Mouse (Mus musculus) gastrocnemius, adult 2 months (tissue): ENCODE measurements around the gene Smbd1. TPM values are rescaled to one million over a fixed set of nuclear protein-coding genes. Genes with fewer than 3 reads are reported as not detected.

ENCODE experiments used
- DNase-seq: peaks from one replicate; pipeline ENCODE4 v3.0.0; 2022
- H3K27ac ChIP-seq: fragments of 200-600 bp; 2 replicates; pipeline ENCODE4 v1.8.1; 2022; ENCODE audit warnings: mild to moderate bottlenecking
- H3K4me3 ChIP-seq: fragments of 200-600 bp; 2 replicates; pipeline ENCODE4 v1.8.1; 2022; ENCODE audit warnings: mild to moderate bottlenecking, moderate library complexity
- CTCF ChIP-seq: fragments of 200-600 bp; IDR thresholded peaks from 2 replicates; pipeline ENCODE4 v1.8.1; 2022; ENCODE audit warnings: antibody characterized with exemption, mild to moderate bottlenecking, moderate library complexity
- intact Hi-C: fragments of 180-260 bp; cut with DNase I; formaldehyde crosslinking; loops from one replicate; pipeline ENCODE4 v1.15.1; 2025
- total RNA-seq, 2 experiments: library from RNA; stranded (reverse); gene quantifications; 2 replicates each; pipeline ENCODE4 v1.2.3; 2021

Gene Smbd1
- total RNA-seq, 2 experiments from 2014 or later: not detected

DNA sequence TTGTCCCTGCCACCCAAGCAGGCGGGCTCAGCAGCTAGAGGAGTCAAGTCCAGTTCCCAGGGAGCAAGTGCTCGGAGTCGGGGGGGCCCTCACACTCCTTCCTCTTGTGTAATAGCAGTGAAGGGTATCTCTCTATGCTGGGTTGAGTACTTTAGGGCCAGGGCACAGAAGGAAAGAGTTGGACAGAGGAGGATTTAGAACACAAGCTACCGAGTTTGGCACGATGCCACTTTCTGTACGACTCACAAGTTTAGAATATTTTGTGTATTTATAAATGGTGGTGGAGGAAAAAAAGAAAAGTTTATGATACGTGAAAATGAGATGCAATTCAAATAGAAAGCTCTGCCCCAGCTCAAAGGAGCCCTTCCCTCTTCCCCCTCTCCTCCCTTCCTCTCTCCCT lies 5.1 kb downstream of the Smbd1 start:
- no peak overlapping the region for H3K4me3 ChIP-seq
- intact Hi-C loops: no loop called here
- peak overlapping the region; percentile 6; the same call in 1 of the 2 replicates for H3K27ac ChIP-seq
- no peak for DNase-seq
- TF ChIP-seq CTCF: no peak

DNA sequence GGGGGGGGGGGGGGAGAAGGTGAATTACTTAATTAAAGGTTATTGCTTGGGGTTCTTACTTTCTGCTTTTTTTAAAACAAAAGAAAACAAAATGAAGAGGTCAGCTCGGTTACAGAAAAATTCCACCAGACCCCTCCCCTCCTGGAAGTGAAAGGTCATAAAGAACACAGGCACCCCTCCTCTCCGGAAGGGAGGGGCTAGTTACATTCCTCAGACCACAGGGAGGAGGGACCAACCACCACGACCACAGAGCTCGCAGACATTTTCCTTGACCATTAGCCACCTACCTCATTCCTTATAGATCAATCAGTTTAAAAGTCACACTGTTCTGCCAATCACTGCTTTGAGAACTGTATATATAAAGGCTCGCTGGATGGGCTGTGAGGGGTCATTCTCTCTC lies 6.4 kb downstream of the Smbd1 start:
- intact Hi-C loops: no loop called here
- H3K27ac ChIP-seq: peak overlapping the region; percentile 80
- TF ChIP-seq CTCF: no peak
- H3K4me3 ChIP-seq: no peak overlapping the region
- DNase-seq: no peak

DNA sequence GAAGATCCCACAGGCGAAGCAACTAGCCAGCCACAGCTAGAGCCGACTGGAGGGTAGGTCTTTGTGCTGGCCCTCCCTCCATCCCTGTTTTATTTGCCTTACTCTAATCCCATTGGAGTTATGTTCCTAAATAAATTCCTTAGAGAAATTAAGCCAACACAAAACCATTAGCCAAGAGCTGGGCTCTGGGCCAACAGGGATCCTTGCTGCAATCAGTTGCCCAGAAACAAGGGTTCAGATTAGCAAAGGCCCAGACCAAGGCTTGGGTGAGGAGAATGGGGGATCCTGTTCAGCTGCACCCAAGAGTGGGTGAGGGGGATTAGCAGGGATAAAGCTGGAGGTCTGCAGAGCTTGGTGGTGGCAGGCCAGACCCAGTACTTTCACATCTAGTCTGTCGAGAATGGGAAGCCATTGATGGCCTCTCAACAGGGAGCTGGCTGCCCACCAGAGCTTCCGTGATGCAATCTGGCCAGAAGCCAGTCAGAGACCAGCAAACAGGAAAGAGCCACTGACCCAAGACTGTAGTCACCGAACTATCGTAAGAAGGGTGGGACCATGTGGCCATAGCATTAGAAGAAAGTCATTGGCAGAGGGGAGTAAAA lies 6.9 kb downstream of the Smbd1 start:
- intact Hi-C loops: no loop called here
- no peak for TF ChIP-seq CTCF
- peak; percentile 72 for DNase-seq
- H3K4me3 ChIP-seq: no peak overlapping the region
- peak overlapping the region; percentile 80 for H3K27ac ChIP-seq

DNA sequence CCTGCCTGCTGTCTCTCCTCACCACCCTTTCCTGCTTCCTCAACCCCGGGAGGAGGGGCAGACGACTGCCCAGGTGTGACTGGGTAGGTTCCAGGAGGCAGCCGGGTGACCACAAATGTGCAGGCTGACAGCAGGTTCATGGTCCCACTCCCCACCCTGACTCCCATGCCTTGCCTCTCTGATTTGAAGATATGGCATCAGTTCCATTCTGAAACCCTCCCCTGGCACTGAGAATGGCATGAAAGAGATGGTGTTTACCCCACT lies 12.9 kb downstream of the Smbd1 start, which contains the start of gene Muc20:
Muc20 (minus strand) TSS at position 10 of the 264 bp plus-strand sequence.
- H3K27ac ChIP-seq: no peak within 1 kb of the TSS
- no peak for TF ChIP-seq CTCF
- H3K4me3 ChIP-seq: no peak within 1 kb of the TSS
- intact Hi-C loops: no loop called here
- no peak for DNase-seq

DNA sequence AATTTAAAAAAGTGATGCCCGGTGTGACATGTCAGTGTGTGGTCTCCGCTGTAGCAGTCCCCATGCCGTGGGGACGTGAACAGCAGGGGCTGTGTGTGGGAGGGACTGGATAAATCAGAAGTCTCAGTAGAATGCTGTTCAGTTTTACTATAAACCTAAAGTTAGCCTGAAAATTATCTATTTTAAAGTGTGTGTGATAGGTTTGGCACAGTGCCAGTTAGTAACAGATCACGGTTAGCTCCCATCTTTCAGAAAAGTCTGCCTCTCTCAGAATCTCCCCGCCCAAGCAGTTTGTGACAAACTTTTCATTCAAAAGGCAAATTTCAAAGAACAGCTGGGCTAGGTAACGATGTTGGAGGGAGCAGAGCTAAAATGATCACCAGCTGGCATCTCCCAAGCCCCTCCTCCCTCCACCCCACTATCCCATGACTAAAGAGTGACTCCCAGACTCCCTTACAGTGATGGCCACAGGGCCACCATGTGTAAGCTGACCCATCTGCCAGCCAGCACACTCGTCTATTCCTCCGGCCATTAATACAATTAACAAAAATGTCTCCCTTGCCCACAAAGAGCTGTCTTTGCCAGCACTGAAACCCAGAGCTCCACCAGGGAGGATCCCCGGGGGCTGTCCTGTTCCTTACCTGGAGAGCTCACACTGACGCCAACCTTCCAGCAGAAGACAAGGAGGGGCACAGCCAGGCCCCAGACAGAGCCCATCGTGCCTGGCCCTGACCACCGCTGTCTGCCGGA lies 13.4 kb downstream of the Smbd1 start:
- Histone ChIP-seq H3K27ac (no peak overlapping the region), H3K4me3 (no peak overlapping the region)
- TF ChIP-seq CTCF: no peak
- intact Hi-C loops: no loop called here
- DNase-seq: no peak

DNA sequence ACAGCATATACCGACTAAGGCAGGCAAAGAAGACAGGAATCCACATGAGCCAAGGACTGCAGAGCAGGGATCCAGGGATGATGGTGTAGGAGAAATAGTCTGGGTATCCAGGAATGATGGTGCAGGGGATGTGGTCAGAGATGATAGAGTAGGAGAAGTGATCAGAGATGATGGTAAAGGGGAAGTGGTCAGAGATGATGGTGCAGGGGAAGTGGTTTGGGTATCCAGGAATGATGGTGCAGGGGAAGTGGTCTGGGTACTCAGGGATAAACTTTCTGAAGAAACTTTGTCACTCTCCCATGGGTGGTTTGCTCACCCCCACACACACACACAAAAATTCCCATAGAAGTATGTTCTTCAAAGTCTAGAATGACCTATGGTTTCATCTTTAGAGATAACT lies 15.1 kb downstream of the Smbd1 start:
- Histone ChIP-seq H3K4me3 (no peak overlapping the region), H3K27ac (no peak overlapping the region)
- no peak for DNase-seq
- TF ChIP-seq CTCF: no peak
- intact Hi-C loops: no loop called here

DNA sequence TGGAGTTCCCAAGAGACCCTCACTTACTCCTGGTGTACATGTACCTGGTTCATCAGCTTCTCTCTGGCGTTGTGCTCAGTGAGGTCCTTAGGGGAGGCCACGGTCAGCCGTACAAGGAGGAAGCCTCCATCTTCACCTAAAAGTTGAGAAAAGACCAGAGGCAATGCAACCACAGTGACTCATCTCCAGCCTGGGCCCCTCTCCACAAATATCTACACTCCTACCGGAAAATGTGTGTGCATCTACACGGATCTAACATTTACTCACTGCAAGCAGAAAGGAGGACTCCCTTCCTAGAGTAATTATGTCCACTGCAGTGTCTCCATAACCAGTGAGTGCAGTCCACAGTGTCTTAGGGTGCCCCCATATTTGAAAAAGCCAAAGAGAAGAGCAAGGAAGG lies 20.2 kb downstream of the Smbd1 start:
- intact Hi-C loops: no loop called here
- DNase-seq: no peak
- no peak overlapping the region for H3K4me3 ChIP-seq
- no peak overlapping the region for H3K27ac ChIP-seq
- TF ChIP-seq CTCF: no peak

DNA sequence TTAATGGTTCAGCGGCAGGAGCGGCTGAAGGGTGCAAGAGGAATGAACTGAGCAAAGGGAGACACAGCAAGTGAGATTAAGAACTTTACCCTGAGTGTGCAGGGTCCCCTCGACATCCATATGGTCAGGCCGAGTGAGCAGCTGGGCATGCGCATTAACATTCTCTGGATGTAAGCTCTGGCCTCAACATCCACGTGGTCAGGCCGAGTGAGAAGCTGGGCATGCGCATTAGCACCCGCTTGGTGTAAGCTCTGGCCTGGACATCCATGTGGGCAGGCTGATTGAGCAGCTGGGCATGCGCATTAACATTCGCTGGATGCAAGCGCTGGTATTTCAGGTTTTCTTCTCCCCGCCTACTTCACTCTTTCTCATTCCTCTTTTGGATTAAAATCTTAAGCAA lies 25.4 kb downstream of the Smbd1 start:
- Histone ChIP-seq H3K4me3 (no peak overlapping the region), H3K27ac (no peak overlapping the region)
- TF ChIP-seq CTCF: no peak
- intact Hi-C loops: no loop called here
- no peak for DNase-seq

DNA sequence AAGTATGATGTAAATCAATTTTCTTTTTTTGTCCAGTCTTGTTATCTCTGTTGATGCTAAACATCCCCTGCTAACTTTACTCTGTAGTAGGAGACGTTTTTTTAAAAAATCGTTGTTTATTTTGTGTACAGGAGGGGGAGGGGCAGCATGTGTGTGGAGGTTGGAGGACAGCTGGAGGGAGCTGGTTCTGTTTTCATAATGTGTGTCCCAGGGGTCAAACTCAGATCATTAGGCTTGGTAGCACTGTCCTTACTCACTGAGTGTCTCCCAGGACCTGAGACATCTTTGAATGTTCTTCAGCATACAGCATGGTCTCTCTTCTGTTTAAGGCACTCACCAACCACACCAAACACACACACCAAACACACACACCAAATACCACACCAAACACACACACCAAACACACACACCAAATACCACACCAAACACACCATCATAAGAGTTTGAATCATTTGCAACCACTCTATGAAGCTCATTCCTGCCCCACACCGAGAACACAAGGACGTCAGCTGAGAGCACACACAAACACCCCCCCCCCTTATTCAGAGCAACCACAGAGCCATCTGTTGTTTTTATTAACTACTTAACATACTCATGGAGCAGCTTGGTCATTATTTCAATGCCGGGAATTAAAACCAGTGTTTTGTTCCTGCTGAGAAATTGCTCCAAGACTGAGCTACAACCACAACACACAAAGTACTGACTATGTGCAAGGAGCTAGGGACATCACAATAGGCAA lies 26.8 kb downstream of the Smbd1 start:
- no peak for DNase-seq

DNA sequence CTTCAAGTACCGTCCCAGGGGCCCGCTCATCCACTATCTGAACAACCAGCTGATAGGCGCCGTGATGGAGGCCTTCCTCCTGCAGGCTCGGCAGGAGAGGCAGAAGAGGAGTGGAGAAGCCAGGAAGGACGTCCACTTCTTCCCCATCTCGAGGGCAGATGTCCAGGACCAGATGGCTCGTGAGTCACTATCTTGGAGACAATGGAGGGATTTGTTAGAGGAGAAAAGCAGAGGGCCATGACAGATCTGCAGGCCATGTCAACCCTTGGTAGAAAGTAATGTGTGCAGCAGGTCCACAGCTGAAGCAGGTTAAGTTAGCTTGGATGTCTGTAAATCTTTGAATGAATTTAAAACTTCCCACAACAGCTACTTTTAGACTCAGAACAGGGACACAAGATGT lies 31.3 kb downstream of the Smbd1 start:
- TF ChIP-seq CTCF: no peak
- H3K4me3 ChIP-seq: no peak overlapping the region
- intact Hi-C loops: no loop called here
- no peak overlapping the region for H3K27ac ChIP-seq
- no peak for DNase-seq

More for the DNA sequence above, 26.8 kb downstream of the Smbd1 start:
- intact Hi-C loops: no loop called here
- no peak for TF ChIP-seq CTCF
- H3K27ac ChIP-seq: no peak overlapping the region
- H3K4me3 ChIP-seq: no peak overlapping the region

DNA sequence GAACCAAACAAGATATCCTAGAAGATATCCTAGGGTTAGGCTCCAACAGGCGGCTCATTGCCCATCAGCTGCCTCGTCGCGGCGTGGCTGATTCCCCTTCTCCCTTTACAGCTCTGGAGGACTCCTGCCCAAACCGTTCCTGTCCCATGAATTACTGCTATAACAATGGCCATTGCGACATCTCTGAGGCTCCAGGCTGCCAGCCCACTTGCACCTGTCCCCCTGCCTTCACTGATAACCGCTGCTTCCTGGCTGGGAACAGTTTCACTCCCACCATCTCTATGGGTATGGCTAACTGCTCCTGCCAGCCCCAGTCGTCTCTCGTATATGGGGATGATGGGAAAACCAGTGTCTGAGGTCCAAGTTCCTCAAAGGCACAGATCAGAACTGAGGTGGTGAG lies 33.6 kb downstream of the Smbd1 start:
- no peak overlapping the region for H3K27ac ChIP-seq
- H3K4me3 ChIP-seq: no peak overlapping the region
- no peak for TF ChIP-seq CTCF
- DNase-seq: no peak
- intact Hi-C loops: no loop called here

DNA sequence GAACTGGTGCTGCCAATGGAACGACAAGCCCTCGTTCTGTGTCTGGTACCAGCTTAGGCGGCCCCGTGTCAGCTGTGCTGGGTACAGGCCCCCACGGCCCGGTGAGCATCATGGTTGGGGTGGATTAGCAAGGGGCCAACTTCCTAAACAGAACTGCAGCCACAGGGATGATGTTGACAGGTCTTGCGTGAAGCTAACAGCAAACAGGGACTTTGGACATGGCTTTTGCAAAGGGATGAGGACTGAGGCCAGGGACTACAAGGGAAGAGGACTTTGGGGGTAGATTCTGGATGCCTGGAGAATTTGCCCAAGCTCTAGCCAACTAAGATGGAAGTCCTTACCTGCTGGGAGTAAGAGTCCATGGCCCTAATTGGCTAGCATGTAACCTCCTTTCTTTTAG lies 43.4 kb downstream of the Smbd1 start:
- DNase-seq: no peak
- TF ChIP-seq CTCF: no peak
- Histone ChIP-seq H3K4me3 (no peak overlapping the region), H3K27ac (no peak overlapping the region)
- intact Hi-C loops: no loop called here

DNA sequence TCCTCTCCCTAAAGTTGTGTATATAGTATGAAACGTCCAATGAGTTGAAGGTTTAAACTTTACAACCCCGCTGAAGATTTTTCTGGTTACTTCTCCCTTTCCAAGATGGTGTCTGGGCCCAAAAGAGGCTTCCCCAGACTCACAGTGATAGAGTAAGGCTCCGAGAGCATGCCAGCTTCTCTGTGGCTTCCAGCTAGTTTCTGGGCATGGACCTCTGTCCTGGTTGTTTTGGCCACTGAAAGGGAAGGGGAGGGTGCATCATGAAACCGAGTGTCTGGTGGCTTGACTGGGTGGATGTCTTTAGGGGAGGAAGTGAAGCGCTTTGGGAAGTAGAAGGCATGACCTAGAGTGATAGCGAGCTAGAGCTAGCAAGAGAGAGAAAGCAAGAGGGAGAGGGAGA lies 45.3 kb downstream of the Smbd1 start:
- H3K27ac ChIP-seq: no peak overlapping the region
- TF ChIP-seq CTCF: no peak
- DNase-seq: no peak
- intact Hi-C loops: no loop called here
- no peak overlapping the region for H3K4me3 ChIP-seq

DNA sequence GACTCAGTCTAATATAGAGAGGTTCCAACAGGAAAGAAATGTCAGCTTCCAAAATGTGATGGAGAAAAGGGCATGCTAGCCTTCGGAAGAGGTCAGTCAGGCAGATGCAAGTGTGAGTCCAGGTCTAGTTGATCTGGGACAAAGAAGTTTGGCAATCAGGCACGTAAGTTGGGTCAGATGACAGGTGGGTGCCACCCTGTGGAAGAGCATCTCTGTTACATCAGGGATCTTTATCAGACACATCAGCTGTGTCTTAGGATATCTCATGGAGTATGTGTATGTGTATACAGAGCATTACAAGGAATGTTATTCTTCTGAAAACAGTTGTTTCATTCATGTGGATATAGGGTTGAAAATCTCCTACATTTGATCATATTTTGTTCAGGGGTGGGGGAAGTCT lies 45.7 kb downstream of the Smbd1 start:
- intact Hi-C loops: no loop called here
- Histone ChIP-seq H3K27ac (no peak overlapping the region), H3K4me3 (no peak overlapping the region)
- no peak for DNase-seq
- TF ChIP-seq CTCF: no peak

Other genes with a start within 250 kb of the Smbd1 start
- gene Tfrc, start 201.6 kb downstream of the Smbd1 start, total RNA-seq: 100 to 1,000 TPM in 1 of 2 experiments, 10 to 100 TPM in 1; 77.4 to 174 TPM
- 10 to 100 TPM; 48.4 to 54.4 TPM for gene Tnk2, start 166.6 kb downstream of the Smbd1 start, total RNA-seq
- gene Muc4, start 74.6 kb downstream of the Smbd1 start, total RNA-seq: under 1 TPM in 1 of 2 experiments, not detected in 1; 0.22 TPM
- under 1 TPM; 0.33 to 0.45 TPM for gene Muc20, start 13.0 kb downstream of the Smbd1 start, total RNA-seq
- 10 to 100 TPM; 95.0 to 95.1 TPM for gene Fyttd1, start 67.0 kb upstream of the Smbd1 start, total RNA-seq
- gene Rubcn, start 67.3 kb upstream of the Smbd1 start, total RNA-seq: 10 to 100 TPM; 24.0 to 28.5 TPM
- gene Lrch3, start 103.6 kb upstream of the Smbd1 start, total RNA-seq: 10 to 100 TPM; 14.1 to 16.0 TPM
- gene Iqcg, start 245.7 kb upstream of the Smbd1 start, total RNA-seq: 1 to 10 TPM; 2.0 to 3.0 TPM
- 100 to 1,000 TPM; 217 to 291 TPM for gene Rpl35a, start 246.0 kb upstream of the Smbd1 start, total RNA-seq